Mouse (Mus musculus): Measurements from ENCODE around the gene Man1c1.

GRCm38 (mm10) chr4:134601404-134601803 lies 102.7 kb downstream of the Man1c1 start:
- TF ChIP-seq CTCF (IDR thresholded peaks at IDR 0.05; ENCODE audit: low read depth): no peak
- TF ChIP-seq EP300 (IDR thresholded peaks at IDR 0.05; ENCODE audit: low read depth): no peak
